Mouse (Mus musculus) limb, embryonic 12.5 days (tissue): ENCODE data around the gene Tnni2. TPM values are rescaled to one million over a fixed set of nuclear protein-coding genes. Genes with fewer than 3 reads are reported as not detected.

Experiments
- ATAC-seq: fragments of 200-750 bp; cut with Nextera tagmentation; 2 replicates; pipeline ENCODE4 v1.8.0; 2017; ENCODE audit warnings: low read depth, moderate TSS enrichment; ENCODE audit not compliant: insufficient number of reproducible peaks, insufficient read depth, low FRiP score, low TSS enrichment
- H3K27ac ChIP-seq: fragments of 300-500 bp; sonication (generic); 2 replicates; pipeline ENCODE4 v1.5.1; 2016; ENCODE audit warnings: mild to moderate bottlenecking, moderate library complexity
- H3K27me3 ChIP-seq: fragments of 300-500 bp; sonication (generic); 2 replicates; pipeline ENCODE4 v1.6.1; 2016; ENCODE audit warnings: mild to moderate bottlenecking, moderate library complexity
- H3K36me3 ChIP-seq: fragments of 300-500 bp; sonication (generic); 2 replicates; pipeline ENCODE4 v1.6.1; 2016; ENCODE audit warnings: mild to moderate bottlenecking, moderate library complexity
- H3K4me1 ChIP-seq: fragments of 300-500 bp; sonication (generic); replicated peaks from 2 replicates; pipeline ENCODE4 v1.6.1; 2016
- H3K4me2 ChIP-seq: fragments of 300-500 bp; sonication (generic); 2 replicates; pipeline ENCODE4 v1.6.1; 2016; ENCODE audit warnings: mild to moderate bottlenecking, moderate library complexity
- H3K4me3 ChIP-seq: fragments of 300-500 bp; sonication (generic); replicated peaks from 2 replicates; pipeline ENCODE4 v1.5.1; 2016; ENCODE audit warnings: mild to moderate bottlenecking
- H3K9ac ChIP-seq: fragments of 300-500 bp; sonication (generic); replicated peaks from 2 replicates; pipeline ENCODE4 v1.6.1; 2016; ENCODE audit warnings: mild to moderate bottlenecking, moderate library complexity
- H3K9me3 ChIP-seq: fragments of 300-500 bp; sonication (generic); 2 replicates; pipeline ENCODE4 v1.6.1; 2016; ENCODE audit warnings: mild to moderate bottlenecking, moderate library complexity
- WGBS: fragments of 180-500 bp; shearing (Covaris S2); methylation state at CpG from one replicate; pipeline ENCODE4 v1.1.7; 2016; 5-methylcytosine and 5-hydroxymethylcytosine counted together
- polyA plus RNA-seq: library from polyadenylated mRNA; unstranded; fragments of >200 nt; fragmentation: Nextera tagmentation; extraction: Ambion mirVana; gene quantifications from 2 replicates; pipeline ENCODE4 v1.2.1, GENCODE M21; 2016

Tnni2 gene
- polyA plus RNA-seq, 1 experiment from 2014 or later = 14.4 TPM

DNA sequence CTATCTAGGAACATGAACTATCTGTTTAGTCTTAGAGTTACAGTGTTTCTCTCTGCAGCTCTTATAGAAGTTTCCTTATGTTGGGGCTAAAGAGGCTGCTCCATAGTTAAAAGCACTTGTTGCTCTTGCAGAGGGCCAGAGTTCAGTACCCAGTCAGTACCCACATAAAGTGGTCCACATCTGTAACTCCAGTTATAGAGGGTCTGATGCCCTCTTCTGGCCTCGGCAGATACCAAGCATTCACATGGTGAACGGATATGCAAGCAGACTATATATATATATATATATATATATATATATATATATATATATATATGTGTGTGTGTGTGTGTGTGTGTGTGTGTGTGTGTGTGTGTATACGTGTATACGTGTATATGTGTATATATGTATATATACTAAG lies 33.7 kb upstream of the Tnni2 start:
- H3K4me3 ChIP-seq = no peak overlapping the region
- no peaks in the 10 kb centered on the region for H3K27me3 ChIP-seq
- WGBS = 68% methylated on average over 4 of the region's 4 CpGs
- H3K36me3 ChIP-seq = no peaks in the 10 kb centered on the region
- H3K9ac ChIP-seq = no peak overlapping the region
- H3K27ac ChIP-seq = no peak overlapping the region
- no peaks in the 10 kb centered on the region for H3K9me3 ChIP-seq
- H3K4me2 ChIP-seq = no peak overlapping the region
- no peak for ATAC-seq
- H3K4me1 ChIP-seq = no peaks in the 10 kb centered on the region

DNA sequence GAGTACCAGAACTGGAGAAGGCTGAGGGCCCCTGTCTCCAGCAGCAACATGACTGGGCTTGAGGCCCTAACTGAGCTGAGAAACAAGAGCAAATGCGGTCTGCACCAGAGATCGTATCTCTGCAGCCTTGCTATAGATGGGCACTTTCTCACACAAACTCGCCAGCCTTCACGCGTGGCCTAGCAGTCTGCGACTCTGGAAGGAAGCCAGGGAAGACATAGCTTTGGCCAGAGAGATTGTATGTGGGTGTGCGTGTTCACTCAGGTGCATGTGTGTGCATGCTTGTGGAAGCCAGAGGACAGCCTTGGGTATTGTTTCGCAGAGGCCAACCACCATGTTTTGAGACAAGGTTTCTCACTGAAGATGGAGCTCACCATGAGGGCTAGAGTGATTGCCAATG lies 32.9 kb upstream of the Tnni2 start:
- ATAC-seq = no peak
- no peaks in the 10 kb centered on the region for H3K36me3 ChIP-seq
- H3K27me3 ChIP-seq = no peaks in the 10 kb centered on the region
- H3K27ac ChIP-seq = no peak overlapping the region
- no peaks in the 10 kb centered on the region for H3K9me3 ChIP-seq
- H3K4me1 ChIP-seq = no peaks in the 10 kb centered on the region
- WGBS = 91% methylated on average over 8 of the region's 8 CpGs
- H3K4me2 ChIP-seq = no peak overlapping the region
- H3K4me3 ChIP-seq = no peak overlapping the region
- no peak overlapping the region for H3K9ac ChIP-seq

DNA sequence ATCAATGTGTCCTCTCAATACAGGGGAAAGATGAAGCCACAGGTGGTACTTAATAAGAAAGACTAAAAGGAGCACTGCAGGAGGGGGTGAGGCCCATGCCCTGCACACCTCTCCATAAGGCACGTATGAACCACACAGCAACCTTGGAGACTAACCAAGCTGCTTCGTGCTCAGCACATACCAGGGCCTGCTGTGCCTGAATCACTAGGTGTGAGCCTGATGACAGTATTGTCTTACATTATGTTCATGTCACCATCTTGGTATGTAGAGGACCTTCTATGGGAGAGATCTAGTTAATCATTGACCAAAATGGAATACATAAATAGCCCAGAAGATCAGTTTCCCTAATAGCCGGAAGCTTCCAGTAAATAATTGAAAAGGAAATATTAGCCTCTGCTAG lies 32.0 kb upstream of the Tnni2 start:
- Histone ChIP-seq H3K4me2 (no peak overlapping the region), H3K4me3 (no peak overlapping the region), H3K4me1 (no peaks in the 10 kb centered on the region), H3K9ac (no peak overlapping the region), H3K27ac (no peak overlapping the region), H3K36me3 (no peaks in the 10 kb centered on the region), H3K27me3 (no peaks in the 10 kb centered on the region), H3K9me3 (no peaks in the 10 kb centered on the region)
- no peak for ATAC-seq
- 88% methylated on average over 3 of the region's 3 CpGs for WGBS

DNA sequence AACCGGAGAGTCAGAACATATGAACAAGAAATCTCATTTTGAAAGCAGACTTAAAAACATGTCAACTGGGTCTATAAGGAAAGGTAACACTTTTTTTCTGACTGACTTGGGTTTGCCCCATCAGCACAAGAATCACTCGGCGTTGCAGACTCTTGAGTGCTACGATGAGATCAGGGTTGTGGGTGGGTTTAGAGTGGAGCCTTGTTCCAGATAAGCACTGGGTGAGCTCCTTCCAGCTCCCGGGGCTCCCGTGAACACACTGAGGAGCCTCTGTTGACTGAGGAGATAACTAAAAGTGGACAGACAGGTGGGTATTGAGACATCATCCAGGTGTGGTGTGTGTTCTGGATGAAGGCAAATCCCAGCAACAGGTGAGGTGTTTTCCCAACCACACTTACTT lies 28.3 kb upstream of the Tnni2 start:
- no peak for ATAC-seq
- H3K4me2 ChIP-seq = no peak overlapping the region
- no peak overlapping the region for H3K9ac ChIP-seq
- 92% methylated on average over 6 of the region's 6 CpGs for WGBS
- no peaks in the 10 kb centered on the region for H3K36me3 ChIP-seq
- H3K27me3 ChIP-seq = no peaks in the 10 kb centered on the region
- no peak overlapping the region for H3K4me3 ChIP-seq
- H3K27ac ChIP-seq = no peak overlapping the region
- H3K4me1 ChIP-seq = no peaks in the 10 kb centered on the region
- H3K9me3 ChIP-seq = no peaks in the 10 kb centered on the region

DNA sequence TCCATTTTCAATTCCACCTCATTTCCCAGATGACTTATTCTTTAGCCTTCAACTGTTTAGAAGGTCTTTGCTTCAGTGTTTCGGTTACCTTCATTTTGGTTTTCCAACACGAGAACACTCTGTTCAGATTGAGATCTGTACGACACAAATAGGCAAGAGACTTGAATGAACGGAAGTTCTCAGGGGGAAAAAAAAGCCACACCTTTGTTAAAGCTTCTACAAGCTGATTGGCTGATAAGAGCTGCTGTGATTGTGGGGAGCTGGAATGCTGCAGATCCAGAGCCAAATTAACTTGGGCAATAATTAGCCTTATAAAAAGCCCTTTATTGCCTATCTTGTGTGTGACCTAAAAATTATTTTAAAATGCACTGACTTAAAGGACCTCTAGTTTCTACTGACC lies 26.3 kb upstream of the Tnni2 start:
- H3K27ac ChIP-seq = no peak overlapping the region
- 63% methylated on average over 4 of the region's 4 CpGs for WGBS
- no peaks in the 10 kb centered on the region for H3K4me1 ChIP-seq
- H3K36me3 ChIP-seq = no peaks in the 10 kb centered on the region
- no peak overlapping the region for H3K4me2 ChIP-seq
- no peak overlapping the region for H3K9ac ChIP-seq
- no peaks in the 10 kb centered on the region for H3K27me3 ChIP-seq
- H3K9me3 ChIP-seq = no peaks in the 10 kb centered on the region
- ATAC-seq = no peak
- no peak overlapping the region for H3K4me3 ChIP-seq

DNA sequence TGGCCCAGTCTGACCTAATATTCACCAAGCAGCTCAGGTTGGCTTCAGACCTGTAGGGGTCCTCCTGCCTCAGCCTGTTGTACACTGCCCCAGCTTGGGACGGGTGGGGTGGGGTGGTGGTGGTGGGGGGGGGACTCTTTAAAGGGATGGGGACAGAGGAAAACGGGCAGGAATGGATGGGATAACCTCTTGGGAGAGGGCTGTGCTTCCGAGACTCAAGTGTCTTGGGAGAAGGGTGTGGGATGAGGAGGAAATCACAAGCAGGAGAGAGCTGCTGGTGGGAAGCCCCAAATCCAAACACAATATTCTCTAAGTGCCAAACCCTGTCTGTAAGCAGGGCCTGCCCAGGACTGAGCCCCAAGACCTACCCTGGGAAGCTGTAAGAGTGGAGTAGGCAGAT lies 25.4 kb upstream of the Tnni2 start:
- WGBS = 50% methylated on average over 3 of the region's 3 CpGs
- H3K9ac ChIP-seq = no peak overlapping the region
- H3K27ac ChIP-seq = no peak overlapping the region
- H3K4me2 ChIP-seq = no peak overlapping the region
- H3K4me1 ChIP-seq = no peaks in the 10 kb centered on the region
- H3K36me3 ChIP-seq = no peaks in the 10 kb centered on the region
- no peaks in the 10 kb centered on the region for H3K9me3 ChIP-seq
- H3K4me3 ChIP-seq = no peak overlapping the region
- no peak for ATAC-seq
- H3K27me3 ChIP-seq = no peaks in the 10 kb centered on the region

DNA sequence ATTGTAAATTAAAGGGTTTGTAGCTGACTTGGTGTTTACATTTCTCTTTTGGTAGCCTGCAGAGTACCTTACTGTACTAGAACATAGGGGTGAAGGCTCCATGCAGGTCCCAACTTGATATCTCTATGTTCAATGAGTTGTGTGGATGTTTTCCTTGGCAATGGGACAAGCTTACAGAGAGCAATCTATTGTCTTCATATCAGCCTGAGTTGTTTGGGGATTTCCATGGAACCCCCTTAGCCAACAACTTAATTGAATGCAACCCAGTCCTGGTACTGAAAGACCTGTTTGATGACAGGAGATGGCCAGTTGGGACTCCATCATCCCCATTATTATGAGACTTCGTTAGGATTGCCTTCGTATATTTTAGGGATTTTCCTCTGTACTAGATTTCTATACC lies 23.6 kb upstream of the Tnni2 start:
- Histone ChIP-seq H3K27ac (no peak overlapping the region), H3K27me3 (no peaks in the 10 kb centered on the region), H3K9ac (no peak overlapping the region), H3K4me1 (no peaks in the 10 kb centered on the region), H3K36me3 (no peaks in the 10 kb centered on the region), H3K4me2 (no peak overlapping the region), H3K4me3 (no peak overlapping the region), H3K9me3 (no peaks in the 10 kb centered on the region)
- WGBS = 95% methylated on average over 2 of the region's 2 CpGs
- no peak for ATAC-seq

DNA sequence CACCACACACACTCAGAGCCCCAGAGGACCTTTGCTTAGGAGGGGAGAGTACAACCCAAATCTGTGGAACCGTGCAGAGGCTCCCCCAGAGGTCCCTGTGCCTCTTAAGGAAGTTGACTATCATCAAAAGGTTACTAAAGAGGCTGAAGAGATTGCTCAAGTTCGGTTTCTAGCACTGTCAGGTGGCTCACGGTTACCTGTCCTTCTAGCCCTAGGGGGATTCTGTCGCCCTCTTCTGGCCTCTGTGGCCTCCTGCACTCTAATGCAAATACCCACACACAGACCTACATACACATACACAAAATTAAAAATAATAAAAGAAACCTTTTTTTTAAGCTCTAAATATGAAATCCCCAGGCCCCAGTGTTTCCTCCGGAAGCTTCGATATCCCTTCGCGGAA lies 22.9 kb upstream of the Tnni2 start:
- no peak for ATAC-seq
- H3K9me3 ChIP-seq = no peaks in the 10 kb centered on the region
- no peaks in the 10 kb centered on the region for H3K36me3 ChIP-seq
- no peak overlapping the region for H3K4me2 ChIP-seq
- H3K9ac ChIP-seq = no peak overlapping the region
- H3K27ac ChIP-seq = no peak overlapping the region
- H3K4me1 ChIP-seq = no peaks in the 10 kb centered on the region
- WGBS = 91% methylated on average over 8 of the region's 8 CpGs
- no peaks in the 10 kb centered on the region for H3K27me3 ChIP-seq
- H3K4me3 ChIP-seq = no peak overlapping the region

DNA sequence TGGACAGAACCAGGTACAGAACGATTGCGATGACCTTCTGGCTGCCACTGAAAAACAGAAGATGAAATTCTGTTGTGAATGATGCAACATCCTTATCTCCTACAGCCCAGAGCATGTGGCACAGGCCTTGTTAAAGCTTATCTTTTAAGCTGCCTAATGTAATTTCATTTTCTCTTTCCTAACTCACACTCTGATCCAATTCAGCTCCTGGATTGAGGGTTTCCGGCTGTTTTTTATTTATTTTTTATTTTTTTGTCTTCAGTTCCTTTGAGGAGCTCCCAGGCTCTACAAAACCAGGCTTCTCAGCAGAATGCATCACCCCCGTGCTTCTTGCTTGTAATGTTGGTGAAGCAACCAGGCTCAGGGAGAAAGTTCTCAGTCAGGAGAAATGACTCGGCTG lies 21.7 kb upstream of the Tnni2 start:
- no peak for ATAC-seq
- Histone ChIP-seq H3K36me3 (no peaks in the 10 kb centered on the region), H3K4me3 (no peak overlapping the region), H3K27me3 (no peaks in the 10 kb centered on the region), H3K4me2 (no peak overlapping the region), H3K9me3 (no peaks in the 10 kb centered on the region), H3K4me1 (no peaks in the 10 kb centered on the region), H3K9ac (no peak overlapping the region), H3K27ac (no peak overlapping the region)
- whole genome bisulfite sequencing = 81% methylated on average over 5 of the region's 5 CpGs

DNA sequence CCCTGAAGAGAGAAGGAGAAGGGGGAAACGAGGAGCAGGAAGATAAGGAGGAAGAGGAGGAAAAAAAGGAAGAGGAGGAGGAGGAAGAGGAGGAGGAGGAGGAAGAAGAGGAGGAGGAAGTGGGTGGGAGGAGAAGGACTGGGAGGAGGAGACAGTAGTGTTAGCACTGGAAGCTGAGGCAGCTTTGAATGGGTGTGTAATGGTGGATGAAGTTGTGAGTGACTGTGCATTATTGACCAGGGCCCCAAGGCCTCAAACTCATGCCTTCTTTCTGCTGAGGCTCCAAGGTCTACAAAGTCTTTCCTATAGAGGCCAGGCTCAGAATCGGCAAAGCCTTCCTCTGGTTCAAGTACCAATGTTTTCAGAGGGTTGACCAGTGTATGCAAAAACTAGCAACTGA lies 19.8 kb upstream of the Tnni2 start:
- H3K4me3 ChIP-seq = no peak overlapping the region
- 72% methylated on average over 2 of the region's 2 CpGs for WGBS
- no peak for ATAC-seq

DNA sequence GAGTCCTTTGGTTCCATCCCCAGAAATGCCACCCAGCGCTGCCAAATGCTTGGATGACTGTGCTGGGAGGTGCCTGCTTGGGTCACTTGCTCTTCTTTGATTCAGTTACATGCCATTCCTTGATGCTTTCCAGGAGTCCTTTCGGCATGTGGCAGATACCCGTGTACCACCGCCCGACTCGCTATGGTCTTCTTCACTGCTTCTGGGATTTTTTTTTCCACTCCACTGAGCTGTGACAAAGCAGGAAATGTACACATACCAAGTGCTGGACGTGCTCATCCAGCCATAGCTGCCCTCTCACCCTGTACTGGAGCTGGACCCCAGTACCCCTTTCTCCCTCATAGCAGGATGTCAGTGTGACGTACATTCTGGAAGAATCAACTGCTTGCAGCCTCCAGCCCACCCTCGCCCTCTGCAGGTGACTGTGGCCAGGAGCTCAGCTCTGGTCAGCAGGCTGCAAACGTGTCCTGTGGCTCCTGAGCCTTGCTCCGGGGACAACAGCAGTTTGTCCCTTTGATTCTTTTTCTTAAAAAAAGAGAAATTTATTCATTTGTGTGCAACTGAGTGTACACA lies 15.9 kb upstream of the Tnni2 start:
- Histone ChIP-seq H3K9me3 (no peaks in the 10 kb centered on the region), H3K27ac (no peak overlapping the region), H3K36me3 (no peaks in the 10 kb centered on the region), H3K4me1 (peaks cover 24% of the 10 kb centered on the region), H3K27me3 (no peaks in the 10 kb centered on the region), H3K4me3 (no peak overlapping the region), H3K9ac (no peak overlapping the region), H3K4me2 (no peak overlapping the region)
- WGBS = 67% methylated on average over 11 of the region's 11 CpGs
- ATAC-seq = no peak

More for the DNA sequence above, 19.8 kb upstream of the Tnni2 start:
- H3K4me2 ChIP-seq = no peak overlapping the region
- no peaks in the 10 kb centered on the region for H3K36me3 ChIP-seq
- H3K4me1 ChIP-seq = no peaks in the 10 kb centered on the region
- H3K9ac ChIP-seq = no peak overlapping the region
- H3K27ac ChIP-seq = no peak overlapping the region
- no peaks in the 10 kb centered on the region for H3K9me3 ChIP-seq
- no peaks in the 10 kb centered on the region for H3K27me3 ChIP-seq

DNA sequence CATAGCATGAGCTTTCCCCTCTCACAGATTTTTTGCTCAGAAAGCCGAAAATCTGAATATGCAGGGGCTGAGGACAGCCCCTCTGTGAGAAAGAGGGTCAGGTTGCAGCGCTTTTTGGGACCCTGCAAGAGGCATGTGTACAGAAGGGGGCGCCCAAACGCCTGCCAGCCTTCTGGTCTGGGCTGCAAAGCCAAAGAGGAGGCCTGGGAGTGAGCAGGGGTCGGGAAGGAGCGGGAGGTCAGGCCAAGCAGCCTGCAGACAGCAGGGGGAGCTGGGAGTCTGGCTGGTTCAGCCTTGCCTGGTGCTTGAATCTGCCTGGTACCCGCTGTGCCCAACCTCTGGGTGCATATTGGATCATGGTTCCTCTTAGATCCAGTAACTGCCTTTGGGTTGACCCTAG lies 13.4 kb upstream of the Tnni2 start:
- H3K27me3 ChIP-seq = no peaks in the 10 kb centered on the region
- peak overlapping the region; percentile 53 for H3K27ac ChIP-seq
- H3K4me2 ChIP-seq = no peak overlapping the region
- WGBS = 7% methylated on average over 7 of the region's 7 CpGs
- H3K9ac ChIP-seq = no peak overlapping the region
- peaks cover 34% of the 10 kb centered on the region for H3K4me1 ChIP-seq
- no peak for ATAC-seq
- no peaks in the 10 kb centered on the region for H3K9me3 ChIP-seq
- H3K4me3 ChIP-seq = no peak overlapping the region
- H3K36me3 ChIP-seq = no peaks in the 10 kb centered on the region
